26 mouse cellular contexts compared by ENCODE assay signal in the genomic region with DNA sequence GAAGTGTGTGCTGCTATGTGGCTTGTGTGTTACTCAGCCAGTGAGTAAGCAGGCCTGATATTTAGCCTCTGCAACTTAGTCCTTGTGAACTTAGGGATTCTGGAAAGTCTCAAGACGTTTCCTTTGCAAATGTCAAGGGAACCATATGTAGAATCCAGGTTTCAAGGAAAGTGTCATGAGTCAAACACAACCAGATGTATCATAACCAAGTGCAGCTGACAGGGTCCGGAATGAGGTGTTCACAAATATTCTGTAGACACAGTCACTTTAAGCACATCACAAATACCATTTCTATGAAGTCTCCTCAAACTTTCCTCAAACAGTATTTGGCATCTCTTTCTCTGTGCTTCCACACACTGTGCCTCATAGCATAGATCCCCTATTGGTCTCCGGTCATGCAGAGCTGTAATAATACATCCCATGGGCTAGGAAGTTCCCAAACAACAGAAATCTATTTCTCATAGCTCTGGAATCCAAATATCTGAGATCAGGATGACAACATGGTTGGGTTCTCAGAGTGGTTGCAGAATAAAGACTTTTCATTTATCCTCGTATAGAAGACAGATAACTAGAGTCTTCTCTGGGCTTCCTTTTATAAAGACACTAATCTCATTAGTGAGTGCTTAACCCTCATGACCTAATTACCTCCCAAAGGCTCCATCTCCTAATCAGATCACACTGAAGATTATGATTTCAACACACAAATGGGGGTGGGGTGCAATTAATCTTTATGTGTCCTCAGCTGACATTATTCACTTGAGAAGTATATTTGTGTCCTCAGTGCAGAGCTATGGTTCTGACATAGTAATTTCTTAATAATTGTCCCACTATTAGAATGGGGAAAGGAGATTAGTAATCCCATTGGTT.
DNase-seq lines count a peak whose midpoint lies in the region; ATAC-seq and TF ChIP-seq lines count a peak whose summit lies in the region.
"Had no signal": no experiment of that assay in that cellular context is flagged by ENCODE, and none has a peak within 500 bp of the region (broad histone marks: within the 10 kb centered on the region; RNA-seq: fewer than 3 reads in every experiment).

No protein-coding gene starts in this region.

- CTCF ChIA-PET in Patski (lab: Charles Lee), result interaction anchor here (1.0 to 1.1 kb wide), 2 partner anchors 10 to 12 kb away, joined by 3 read pairs; no protein-coding TSS in a partner anchor

- no peak overlapping the region for H3K4me2 ChIP-seq in hindbrain, embryonic 12.5 days (replicated peaks)
- H3K4me2 ChIP-seq: embryonic facial prominence, embryonic 12.5 days; midbrain, embryonic 13.5 days had no signal

- WGBS in hindbrain, embryonic 12.5 days, result 71% methylated on average over 4 of the region's 4 CpGs

- no peak for TF ChIP-seq CTCF in Patski (IDR thresholded peaks at IDR 0.05)

- POLR2A ChIA-PET in Patski (lab: Charles Lee), result interaction anchor here (0.9 kb wide), 1 partner anchor 12 kb away, joined by 5 read pairs; no protein-coding TSS in a partner anchor

- H3K9ac ChIP-seq in hindbrain, embryonic 12.5 days, result no peak overlapping the region
- H3K9ac ChIP-seq: embryonic facial prominence, embryonic 12.5 days; liver, embryonic 14.5 days; midbrain, embryonic 13.5 days had no signal

- H3K36me3 ChIP-seq in hindbrain, embryonic 12.5 days, result no peaks in the 10 kb centered on the region
- H3K36me3 ChIP-seq: embryonic facial prominence, embryonic 12.5 days; midbrain, embryonic 13.5 days had no signal

- H3K27me3 ChIP-seq in Patski, result no peaks in the 10 kb centered on the region
- H3K27me3 ChIP-seq in hindbrain, embryonic 12.5 days, result no peaks in the 10 kb centered on the region
- H3K27me3 ChIP-seq: embryonic facial prominence, embryonic 12.5 days; midbrain, embryonic 13.5 days had no signal

- no peaks in the 10 kb centered on the region for H3K4me1 ChIP-seq in hindbrain, embryonic 12.5 days
- H3K4me1 ChIP-seq: embryonic facial prominence, embryonic 12.5 days; midbrain, embryonic 13.5 days had no signal

- H3K9me3 ChIP-seq in hindbrain, embryonic 12.5 days (replicated peaks), result 0 out of 2 replicates have a peak, but pooled peaks cover 5% of the 10 kb centered on the region
- H3K9me3 ChIP-seq: midbrain, embryonic 13.5 days had no signal

- no peak overlapping the region for H3K4me3 ChIP-seq in hindbrain, embryonic 12.5 days
- H3K4me3 ChIP-seq: embryonic facial prominence, embryonic 12.5 days; erythroblast, embryonic 14.5 days; midbrain, embryonic 13.5 days had no signal

- no peak overlapping the region for H3K27ac ChIP-seq in hindbrain, embryonic 12.5 days
- H3K27ac ChIP-seq: embryonic facial prominence, embryonic 12.5 days; liver, embryonic 14.5 days; macrophage; midbrain, embryonic 13.5 days had no signal

- ATAC-seq in Patski, result peak; percentile 94
- no peak for ATAC-seq in cerebellum, adult (ENCODE audit: insufficient number of reproducible peaks, low FRiP score, low TSS enrichment)
- ATAC-seq in hindbrain, embryonic 12.5 days (ENCODE audit: low FRiP score), result no peak
- ATAC-seq: CD4-positive, CD25-positive, alpha-beta regulatory T cell, adult 4 months; forebrain, embryonic 16.5 days; intestine, embryonic 16.5 days; midbrain, embryonic 13.5 days had no signal

- in situ Hi-C loops in Patski (cut with MboI; ENCODE audit: low pct_unique_long_range_greater_than_20kb), result no loop called here

- DNase-seq in 3T3-L1 (ENCODE audit: low read depth, low spot score) (peak; percentile 49), Patski (ENCODE audit: low read depth, low spot score) (no peak)
- DNase-seq in forelimb bud, embryonic 11.5 days (ENCODE audit: low read depth, low spot score), result peak; percentile 56
- DNase-seq in retina, postnatal 1 day, result peak; percentile 87
- no peak for DNase-seq in urinary bladder, postnatal 36 days (ENCODE audit: low spot score in 2 of 2)
- DNase-seq: adrenal gland, adult 8-10 months; cerebellum, adult 8-10 months; cerebellum, postnatal 25 days; heart, postnatal 14 days; kidney, adult 8-10 months; kidney, postnatal 14 days; liver; lung, adult 2 months; lung, postnatal 10 days; right cerebral cortex, postnatal 14 days; thymus, postnatal 4 days had no signal

Comparison
In these comparisons a context has a peak if more than half of its experiments do, and no peak if none do; other contexts are left out.
1. DNase-seq: peak in 3T3-L1 (single experiment), forelimb bud, embryonic 11.5 days (single experiment) and retina, postnatal 1 day (single experiment); none in Patski (single experiment) and urinary bladder, postnatal 36 days (0 of 2).